Mouse (Mus musculus): Measurements from ENCODE around the gene Inf2. TPM values are rescaled to one million over a fixed set of nuclear protein-coding genes. Genes with fewer than 3 reads are reported as not detected.

Inf2 gene
- polyA plus RNA-seq, 1 experiment: 11.0 TPM

DNA sequence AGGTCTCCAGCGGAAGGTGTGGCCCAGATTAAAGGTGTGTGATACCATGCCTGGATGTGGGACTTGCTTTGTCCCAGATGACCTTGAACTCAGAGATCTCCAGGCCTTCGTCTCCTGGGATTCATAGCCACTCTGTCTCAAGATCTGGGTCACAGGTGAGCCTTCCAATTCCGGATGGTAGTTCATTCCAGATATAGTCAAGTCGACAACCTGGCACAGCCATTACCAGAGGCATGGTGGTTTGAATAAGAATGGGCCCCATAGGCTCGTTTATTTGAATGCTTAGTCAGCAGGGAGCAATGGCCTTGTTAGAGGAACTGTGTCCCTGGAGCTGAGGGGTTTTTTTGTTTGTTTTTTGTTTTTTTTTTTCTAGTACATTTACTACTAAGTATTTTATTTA, 31.4 kb upstream of the Inf2 start:
- TF ChIP-seq CTCF (IDR thresholded peaks at IDR 0.05; ENCODE audit: extremely low read depth, insufficient read length, insufficient replicate concordance, low read depth, low read length) (no peak), POLR2A (IDR thresholded peaks at IDR 0.05; ENCODE audit: low read depth, low read length) (no peak)
- H3K27ac ChIP-seq (ENCODE audit: insufficient read depth, low read depth, low read length): no peak overlapping the region
- H3K36me3 ChIP-seq (ENCODE audit: control insufficient read depth, insufficient read depth, low read length): no peaks in the 10 kb centered on the region
- WGBS: 89% methylated on average over 5 of the region's 5 CpGs
- peaks cover 7% of the 10 kb centered on the region for H3K4me1 ChIP-seq (ENCODE audit: control insufficient read depth, insufficient read depth, insufficient read length, low read length)
- H3K4me3 ChIP-seq (ENCODE audit: low read depth, low read length): no peak overlapping the region
- H3K27me3 ChIP-seq (ENCODE audit: control insufficient read depth, insufficient read depth, low read length): no peaks in the 10 kb centered on the region

- WGBS: 63% methylated on average over 3 of the region's 3 CpGs
- H3K4me1 ChIP-seq (ENCODE audit: control insufficient read depth, insufficient read depth, insufficient read length, low read length): peaks cover 7% of the 10 kb centered on the region
- no peak overlapping the region for H3K27ac ChIP-seq (ENCODE audit: insufficient read depth, low read depth, low read length)
- TF ChIP-seq CTCF (IDR thresholded peaks at IDR 0.05; ENCODE audit: extremely low read depth, insufficient read length, insufficient replicate concordance, low read depth, low read length): no peak
- no peaks in the 10 kb centered on the region for H3K27me3 ChIP-seq (ENCODE audit: control insufficient read depth, insufficient read depth, low read length)
- H3K4me3 ChIP-seq (ENCODE audit: low read depth, low read length): no peak overlapping the region
- H3K36me3 ChIP-seq (ENCODE audit: control insufficient read depth, insufficient read depth, low read length): no peaks in the 10 kb centered on the region
Observed at GRCm38 (mm10) chr12:112559231-112559630, 29.4 kb upstream of the Inf2 start.

GRCm38 (mm10) chr12:112559671-112560070, 28.9 kb upstream of the Inf2 start:
- no peak overlapping the region for H3K4me3 ChIP-seq (ENCODE audit: low read depth, low read length)
- TF ChIP-seq CTCF (IDR thresholded peaks at IDR 0.05; ENCODE audit: extremely low read depth, insufficient read length, insufficient replicate concordance, low read depth, low read length): no peak
- no peak for TF ChIP-seq POLR2A (IDR thresholded peaks at IDR 0.05; ENCODE audit: low read depth, low read length)
- H3K27ac ChIP-seq (ENCODE audit: insufficient read depth, low read depth, low read length): no peak overlapping the region
- no peaks in the 10 kb centered on the region for H3K27me3 ChIP-seq (ENCODE audit: control insufficient read depth, insufficient read depth, low read length)
- WGBS: 54% methylated on average over 6 of the region's 6 CpGs
- peaks cover 7% of the 10 kb centered on the region for H3K4me1 ChIP-seq (ENCODE audit: control insufficient read depth, insufficient read depth, insufficient read length, low read length)
- H3K36me3 ChIP-seq (ENCODE audit: control insufficient read depth, insufficient read depth, low read length): no peaks in the 10 kb centered on the region

GRCm38 (mm10) chr12:112560176-112560797, 28.3 kb upstream of the Inf2 start:
- WGBS: 78% methylated on average over 5 of the region's 5 CpGs
- Histone ChIP-seq H3K4me1 (ENCODE audit: control insufficient read depth, insufficient read depth, insufficient read length, low read length) (peaks cover 7% of the 10 kb centered on the region), H3K27ac (ENCODE audit: insufficient read depth, low read depth, low read length) (no peak overlapping the region), H3K36me3 (ENCODE audit: control insufficient read depth, insufficient read depth, low read length) (no peaks in the 10 kb centered on the region), H3K4me3 (ENCODE audit: low read depth, low read length) (no peak overlapping the region), H3K27me3 (ENCODE audit: control insufficient read depth, insufficient read depth, low read length) (no peaks in the 10 kb centered on the region)
- no peak for TF ChIP-seq POLR2A (IDR thresholded peaks at IDR 0.05; ENCODE audit: low read depth, low read length)
- peak; percentile 38; the same call in 1 of the 2 replicates for TF ChIP-seq CTCF (IDR thresholded peaks at IDR 0.05; ENCODE audit: extremely low read depth, insufficient read length, insufficient replicate concordance, low read depth, low read length)

GRCm38 (mm10) chr12:112561163-112561562, 27.4 kb upstream of the Inf2 start:
- no peak overlapping the region for H3K27ac ChIP-seq (ENCODE audit: insufficient read depth, low read depth, low read length)
- no peaks in the 10 kb centered on the region for H3K27me3 ChIP-seq (ENCODE audit: control insufficient read depth, insufficient read depth, low read length)
- WGBS: 77% methylated on average over 3 of the region's 3 CpGs
- H3K36me3 ChIP-seq (ENCODE audit: control insufficient read depth, insufficient read depth, low read length): no peaks in the 10 kb centered on the region
- no peak overlapping the region for H3K4me3 ChIP-seq (ENCODE audit: low read depth, low read length)
- no peak for TF ChIP-seq POLR2A (IDR thresholded peaks at IDR 0.05; ENCODE audit: low read depth, low read length)
- no peak for TF ChIP-seq CTCF (IDR thresholded peaks at IDR 0.05; ENCODE audit: extremely low read depth, insufficient read length, insufficient replicate concordance, low read depth, low read length)
- peaks cover 7% of the 10 kb centered on the region for H3K4me1 ChIP-seq (ENCODE audit: control insufficient read depth, insufficient read depth, insufficient read length, low read length)

- Histone ChIP-seq H3K4me1 (ENCODE audit: control insufficient read depth, insufficient read depth, insufficient read length, low read length) (peaks cover 7% of the 10 kb centered on the region), H3K27ac (ENCODE audit: insufficient read depth, low read depth, low read length) (no peak overlapping the region), H3K27me3 (ENCODE audit: control insufficient read depth, insufficient read depth, low read length) (no peaks in the 10 kb centered on the region), H3K36me3 (ENCODE audit: control insufficient read depth, insufficient read depth, low read length) (no peaks in the 10 kb centered on the region), H3K4me3 (ENCODE audit: low read depth, low read length) (no peak overlapping the region)
- WGBS: 56% methylated on average over 5 of the region's 5 CpGs
- no peak for TF ChIP-seq POLR2A (IDR thresholded peaks at IDR 0.05; ENCODE audit: low read depth, low read length)
- no peak for TF ChIP-seq CTCF (IDR thresholded peaks at IDR 0.05; ENCODE audit: extremely low read depth, insufficient read length, insufficient replicate concordance, low read depth, low read length)
Observed at GRCm38 (mm10) chr12:112562462-112562861, 26.1 kb upstream of the Inf2 start.

DNA sequence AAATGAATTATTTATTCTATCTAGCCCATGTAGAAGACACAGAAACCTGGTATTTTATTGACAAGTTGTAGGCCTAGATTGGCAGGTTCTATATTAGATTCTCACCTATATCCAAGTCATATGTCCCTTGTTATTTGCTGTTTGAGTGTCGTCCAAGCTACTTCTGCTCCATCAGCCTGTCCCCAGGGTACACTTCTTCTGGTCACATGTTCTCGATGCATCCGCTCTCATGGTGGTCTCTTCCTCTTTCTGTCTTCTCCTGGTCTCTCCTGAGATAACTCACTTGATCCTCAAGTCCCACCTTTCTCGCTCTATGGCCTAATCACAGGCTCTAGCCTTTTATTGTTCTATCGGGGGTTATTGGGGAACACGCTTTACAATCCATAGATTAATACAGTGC, 25.6 kb upstream of the Inf2 start:
- TF ChIP-seq POLR2A (IDR thresholded peaks at IDR 0.05; ENCODE audit: low read depth, low read length) (no peak), CTCF (IDR thresholded peaks at IDR 0.05; ENCODE audit: extremely low read depth, insufficient read length, insufficient replicate concordance, low read depth, low read length) (no peak)
- H3K27ac ChIP-seq (ENCODE audit: insufficient read depth, low read depth, low read length): no peak overlapping the region
- H3K4me1 ChIP-seq (ENCODE audit: control insufficient read depth, insufficient read depth, insufficient read length, low read length): peaks cover 7% of the 10 kb centered on the region
- H3K36me3 ChIP-seq (ENCODE audit: control insufficient read depth, insufficient read depth, low read length): no peaks in the 10 kb centered on the region
- WGBS: 88% methylated on average over 6 of the region's 6 CpGs
- no peaks in the 10 kb centered on the region for H3K27me3 ChIP-seq (ENCODE audit: control insufficient read depth, insufficient read depth, low read length)
- no peak overlapping the region for H3K4me3 ChIP-seq (ENCODE audit: low read depth, low read length)

Data from small intestine, adult 2 months (tissue).